Mouse (Mus musculus): ENCODE data around the gene Snx9.

The Snx9 gene

DNA sequence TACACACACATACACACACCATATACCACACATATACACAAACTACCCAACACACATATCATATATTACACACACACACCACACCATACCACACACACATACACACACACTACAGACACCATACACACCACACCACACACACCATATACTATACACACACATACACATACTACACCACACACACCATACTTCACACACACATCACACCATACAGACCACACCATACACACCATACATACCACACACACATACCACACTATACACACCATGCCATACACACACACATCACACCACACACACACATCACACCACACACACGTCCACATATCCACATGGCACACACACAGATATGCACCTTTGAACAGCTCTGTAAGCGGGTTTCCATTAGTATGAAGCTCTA, 34.3 kb upstream of the Snx9 start:
- no peak for DNase-seq (ENCODE audit: low read depth, low spot score)

GRCm38 (mm10) chr17:5807847-5808386, 33.2 kb upstream of the Snx9 start:
- DNase-seq (ENCODE audit: low read depth, low spot score) = no peak

DNA sequence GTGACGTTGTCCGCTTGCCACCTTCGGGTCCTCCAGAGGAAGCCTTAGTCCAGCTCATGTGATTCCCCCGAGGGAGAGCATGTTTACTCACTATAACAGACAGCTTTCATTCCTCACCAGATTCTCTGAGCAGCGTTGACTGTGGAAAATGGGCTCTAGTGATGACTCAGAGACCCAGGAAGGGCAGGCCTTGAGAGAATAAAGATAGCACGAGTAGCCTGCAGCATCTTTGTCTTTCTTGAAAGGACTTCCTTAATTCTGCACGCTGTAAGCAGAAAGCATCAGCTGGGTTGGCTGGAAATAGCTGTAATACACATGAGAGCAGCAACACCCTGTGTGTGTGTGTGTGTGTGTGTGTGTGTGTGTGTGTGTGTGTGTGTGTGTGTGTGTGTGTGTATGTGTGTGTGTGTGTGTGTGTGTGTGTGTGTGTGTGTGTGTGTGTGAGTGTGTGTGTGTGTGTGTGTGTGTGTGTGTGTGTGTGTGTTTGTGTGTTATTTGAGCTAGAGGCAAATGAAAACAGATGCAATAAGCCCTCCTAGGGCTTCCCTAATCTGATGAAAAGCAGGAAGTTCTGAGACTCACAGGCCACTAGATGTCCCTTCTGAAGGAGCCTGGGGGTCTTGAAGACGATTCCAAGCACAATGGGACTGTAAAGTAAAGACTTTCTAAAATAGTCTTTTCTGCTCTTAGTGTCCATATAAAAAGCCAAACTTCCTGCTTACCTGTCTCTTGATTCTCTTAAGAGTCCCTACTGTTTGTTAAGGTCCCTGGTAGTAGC, 27.1 kb upstream of the Snx9 start:
- no peak for DNase-seq (ENCODE audit: low read depth, low spot score)

- DNase-seq (ENCODE audit: low read depth, low spot score) = no peak
Observed at GRCm38 (mm10) chr17:5814641-5814920, 26.5 kb upstream of the Snx9 start.

DNA sequence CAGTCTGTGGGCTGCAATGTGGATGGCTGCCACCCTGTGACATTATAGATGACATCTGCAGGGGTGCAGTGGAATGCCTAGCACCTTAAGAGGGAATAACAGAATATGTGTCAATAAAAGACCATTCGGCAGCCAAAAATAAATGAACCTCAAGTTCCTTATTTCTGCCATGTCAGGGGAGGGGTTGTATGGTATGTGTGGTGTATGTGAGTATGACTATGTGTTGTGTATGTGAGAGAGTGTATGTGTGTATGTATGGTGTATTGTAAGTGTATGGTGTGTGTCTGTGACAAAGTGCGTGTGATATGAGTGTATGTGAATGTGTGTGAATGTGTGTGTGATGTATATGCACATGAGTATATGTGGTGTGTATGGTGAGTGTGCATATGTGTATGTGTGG, 23.3 kb upstream of the Snx9 start:
- DNase-seq (ENCODE audit: low read depth, low spot score) = no peak

GRCm38 (mm10) chr17:5819105-5819504, 22.0 kb upstream of the Snx9 start:
- DNase-seq (ENCODE audit: low read depth, low spot score) = no peak

- peak; percentile 40 for DNase-seq (ENCODE audit: low read depth, low spot score)
Observed at GRCm38 (mm10) chr17:5819799-5820201, 21.3 kb upstream of the Snx9 start.

DNA sequence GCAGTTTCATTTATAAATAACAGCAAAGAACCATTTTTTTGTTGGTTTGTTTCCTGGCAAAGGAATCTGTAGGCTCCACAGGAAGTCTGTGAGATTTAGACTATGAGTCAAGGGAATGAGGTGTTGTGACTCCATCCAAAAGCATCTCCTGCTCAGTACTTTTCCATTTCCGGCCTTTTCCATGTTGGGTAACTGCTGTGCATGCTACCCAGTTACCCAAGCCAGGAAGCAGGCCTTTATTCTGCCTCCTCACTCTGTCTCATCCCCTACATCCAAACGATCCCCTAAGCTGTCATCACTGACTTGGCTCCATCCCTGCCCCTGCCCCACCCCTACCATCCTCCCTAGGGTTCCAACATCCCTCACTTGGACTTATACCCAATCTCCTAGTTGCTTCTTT, 18.6 kb upstream of the Snx9 start:
- DNase-seq (ENCODE audit: low read depth, low spot score) = no peak

DNA sequence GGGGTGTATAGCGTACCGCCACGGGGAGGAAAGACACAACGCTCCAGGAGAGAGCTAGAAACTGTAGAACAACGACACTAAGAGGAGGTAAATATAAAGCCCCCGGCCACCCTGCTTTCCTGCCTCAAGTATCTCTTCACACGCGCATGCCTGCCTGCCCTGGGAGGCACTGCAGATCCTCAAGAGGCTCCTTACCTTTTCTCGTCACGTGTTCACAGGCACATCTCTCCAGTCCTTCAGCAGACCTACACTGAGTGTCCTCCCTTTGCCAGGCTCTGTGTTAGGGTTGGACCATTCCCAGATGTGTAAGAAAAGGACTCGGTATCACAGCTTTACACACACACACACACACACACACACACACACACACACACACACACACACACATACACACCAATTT, 18.1 kb upstream of the Snx9 start:
- DNase-seq (ENCODE audit: low read depth, low spot score) = no peak

- no peak for DNase-seq (ENCODE audit: low read depth, low spot score)
Observed at GRCm38 (mm10) chr17:5827836-5828582, 13.1 kb upstream of the Snx9 start.

DNA sequence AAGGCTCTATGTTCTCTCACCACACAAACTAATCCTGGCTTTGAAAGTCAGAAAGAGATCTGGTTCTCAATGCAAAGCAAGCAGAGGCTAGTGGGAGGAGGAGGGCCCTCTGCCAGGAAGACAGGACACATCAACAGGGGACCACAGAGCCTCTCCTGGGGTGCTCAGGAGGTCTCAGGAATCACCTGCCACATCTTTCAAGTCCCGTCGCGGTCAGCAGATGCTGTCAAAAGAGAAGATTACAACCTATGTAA, 12.6 kb upstream of the Snx9 start:
- no peak for DNase-seq (ENCODE audit: low read depth, low spot score)

- no peak for DNase-seq (ENCODE audit: low read depth, low spot score)
Observed at GRCm38 (mm10) chr17:5828944-5829343, 12.2 kb upstream of the Snx9 start.

DNA sequence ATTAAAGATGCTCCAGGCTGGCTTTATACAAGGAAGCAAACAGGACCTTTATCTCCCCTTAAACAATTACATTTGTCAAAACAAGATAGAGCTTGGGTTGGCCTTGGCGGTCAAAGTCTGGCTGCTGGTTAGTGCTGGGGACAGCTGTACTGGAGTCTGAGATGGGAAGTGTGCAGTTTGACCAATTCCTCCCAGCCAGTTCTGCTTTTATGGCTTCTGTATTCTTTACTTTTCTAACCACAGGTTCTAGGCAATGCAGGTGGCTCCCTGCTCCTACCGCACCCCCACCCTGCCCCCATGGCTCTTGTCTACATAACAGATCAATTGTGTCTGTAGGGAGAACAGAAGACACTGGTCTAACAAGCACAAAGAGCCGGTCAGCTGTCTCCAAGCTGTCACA, 11.2 kb upstream of the Snx9 start:
- DNase-seq (ENCODE audit: low read depth, low spot score) = no peak

DNA sequence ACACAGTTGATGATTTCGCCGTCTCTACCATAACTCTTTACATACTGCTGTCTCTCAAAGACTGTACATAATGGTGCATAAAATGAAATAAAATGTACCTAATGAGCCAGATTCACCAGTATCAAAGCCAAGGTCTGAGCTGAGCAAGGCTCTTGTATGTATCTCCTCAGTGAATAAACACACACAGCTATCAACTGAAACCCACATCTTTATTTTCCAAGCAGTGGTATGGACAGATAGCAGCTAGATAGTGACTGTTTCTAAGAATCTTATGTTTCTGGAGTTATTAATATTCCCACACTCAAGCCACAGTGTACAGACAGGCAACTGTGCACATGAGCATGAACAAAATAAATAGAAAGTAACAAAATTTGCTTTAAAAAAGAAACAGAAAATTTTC, 10.7 kb upstream of the Snx9 start:
- DNase-seq (ENCODE audit: low read depth, low spot score) = no peak

GRCm38 (mm10) chr17:5830832-5831231, 10.3 kb upstream of the Snx9 start:
- no peak for DNase-seq (ENCODE audit: low read depth, low spot score)

DNA sequence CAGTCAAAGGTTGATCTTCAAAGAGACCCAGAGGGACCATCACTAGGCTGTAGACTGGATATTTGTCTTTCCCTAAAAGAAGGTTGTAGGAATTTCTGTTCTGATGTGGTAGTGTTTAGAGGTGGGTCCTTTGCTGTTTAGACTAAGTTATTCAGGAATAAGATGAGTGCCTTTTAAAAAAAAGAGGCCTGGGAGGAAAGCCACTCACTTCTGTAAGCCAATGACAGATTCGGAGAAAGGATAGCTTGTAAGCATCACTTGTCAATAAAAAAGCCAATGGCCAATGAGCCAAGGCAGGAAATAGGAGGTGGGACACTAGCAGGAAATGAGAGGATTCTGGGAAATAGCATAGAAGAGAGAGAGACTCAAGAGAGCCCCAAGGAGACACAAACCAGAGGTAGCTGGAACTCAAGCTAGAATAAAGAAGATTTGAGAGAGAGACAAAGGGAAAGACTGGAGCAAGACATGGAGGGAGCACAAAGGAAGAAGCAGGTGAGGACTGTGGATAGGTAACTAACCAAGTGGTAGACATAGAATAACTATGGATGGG, 9.8 kb upstream of the Snx9 start:
- no peak for DNase-seq (ENCODE audit: low read depth, low spot score)

DNA sequence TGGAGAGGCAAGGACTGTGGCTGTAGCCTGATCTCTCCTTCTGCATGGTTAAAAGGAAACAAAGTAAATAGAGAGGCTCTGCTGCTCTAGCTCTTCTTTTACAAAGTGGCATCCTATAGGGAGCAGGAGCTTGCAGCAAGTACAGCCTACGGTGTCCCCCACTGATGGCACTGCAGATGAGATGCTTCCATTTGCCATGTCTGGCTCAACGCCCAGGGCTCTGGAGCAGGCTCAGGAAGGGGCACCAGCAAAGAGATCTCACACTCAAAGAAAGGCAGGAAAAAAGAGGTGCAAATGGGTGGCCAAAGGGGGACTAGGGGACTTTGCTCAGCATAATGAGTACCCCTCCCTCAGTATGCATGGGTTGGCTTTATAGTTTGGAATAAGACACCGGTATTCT, 7.0 kb upstream of the Snx9 start:
- no peak for DNase-seq (ENCODE audit: low read depth, low spot score)

DNA sequence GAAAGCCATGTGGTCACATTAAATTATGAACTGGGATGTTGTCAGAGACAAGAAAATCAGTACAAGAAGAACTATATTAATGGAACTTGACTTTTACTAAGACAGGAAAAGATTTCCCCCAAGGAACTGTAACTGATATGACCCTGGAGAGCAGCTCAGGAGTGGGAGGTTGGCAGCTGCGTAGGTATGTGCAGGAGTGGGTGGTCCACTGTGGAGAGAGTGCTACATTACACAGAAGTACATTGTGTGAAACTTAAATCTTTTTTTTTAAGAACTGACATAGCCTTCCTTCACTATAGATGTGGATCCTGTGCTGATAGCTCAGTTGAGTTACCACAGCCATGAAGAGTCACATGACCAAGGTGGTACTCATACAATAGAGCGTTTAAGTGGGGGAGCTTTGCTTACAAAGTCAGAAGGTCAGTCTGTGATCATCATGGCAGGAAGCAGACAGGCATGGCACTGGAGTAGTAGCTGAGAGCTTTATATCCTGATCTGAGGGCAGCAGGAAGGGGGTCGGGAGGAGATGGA, 6.3 kb upstream of the Snx9 start:
- DNase-seq (ENCODE audit: low read depth, low spot score) = no peak

DNA sequence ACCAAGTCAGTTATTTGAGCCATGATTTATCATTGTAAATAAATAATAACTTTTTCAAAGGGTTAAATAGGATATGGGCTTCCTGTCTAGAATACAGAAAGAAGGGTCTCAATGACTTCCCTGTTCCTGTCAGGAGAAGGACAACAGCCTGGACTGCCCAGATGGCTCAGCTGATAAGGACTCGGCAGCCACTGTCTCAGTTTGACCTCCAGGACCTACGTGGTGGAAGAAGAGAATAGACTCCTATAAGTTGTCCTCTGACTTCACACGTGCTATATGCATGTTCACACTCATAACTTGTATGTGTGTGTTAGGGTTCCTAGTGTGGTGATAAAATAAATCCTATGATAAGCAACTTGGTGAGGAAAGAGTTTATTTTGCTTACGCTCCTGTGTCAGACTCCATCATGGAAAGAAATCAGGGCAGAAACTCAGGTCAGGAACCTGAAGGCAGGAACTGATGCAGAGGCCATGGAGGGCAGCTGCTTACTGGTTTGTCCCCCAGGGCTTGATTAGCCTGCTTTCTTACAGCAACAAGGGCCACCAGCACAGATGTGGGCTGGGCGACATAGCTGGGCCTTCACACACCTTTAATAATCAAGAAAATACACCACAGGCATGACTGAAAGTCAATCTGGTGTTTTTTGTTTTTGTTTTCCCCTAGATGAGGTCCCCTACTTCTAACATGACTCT, 1.4 kb upstream of the Snx9 start:
- no peak for DNase-seq (ENCODE audit: low read depth, low spot score)

DNA sequence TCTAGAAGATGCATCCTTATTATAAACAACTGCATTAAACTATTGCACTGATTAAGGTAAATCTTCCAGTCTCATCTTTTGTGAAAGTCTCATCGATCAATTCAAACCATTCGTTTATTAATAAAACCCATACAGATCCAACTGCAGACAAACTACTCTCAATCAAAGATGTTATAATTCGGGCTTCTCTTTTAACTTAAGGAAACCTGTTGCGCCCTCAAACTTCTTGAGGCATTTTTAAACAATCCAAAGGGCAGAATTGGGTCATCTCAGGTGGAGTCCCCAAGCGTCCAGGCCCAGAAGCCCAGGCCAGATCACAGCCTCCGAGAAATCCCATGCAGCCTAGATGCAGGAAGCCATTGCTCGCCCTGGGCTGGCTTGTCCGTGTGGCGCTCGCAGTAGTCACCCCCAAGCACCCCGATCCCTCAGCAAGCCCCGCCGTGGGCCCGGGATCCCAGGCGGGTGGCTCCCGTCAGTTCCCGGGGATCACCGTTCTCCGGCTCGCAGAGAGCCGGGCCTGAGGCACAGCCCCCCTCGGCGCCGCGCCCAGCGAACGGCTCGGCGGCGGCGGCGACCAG, 490 bp upstream of the Snx9 start:
- DNase-seq (ENCODE audit: low read depth, low spot score) = peak; percentile 57

- DNase-seq (ENCODE audit: low read depth, low spot score) = no peak
Observed at GRCm38 (mm10) chr17:5841943-5842273, 779 bp downstream of the Snx9 start.

GRCm38 (mm10) chr17:5842988-5843640, 2.0 kb downstream of the Snx9 start:
- DNase-seq (ENCODE audit: low read depth, low spot score) = no peak
